In genomic region chr11:102992940-102993339, GRCm38 (mm10) we compare ENCODE assay signal across 8 mouse cellular contexts. TPM values are rescaled to one million over a fixed set of nuclear protein-coding genes. Genes with fewer than 3 reads are reported as not detected.
DNase-seq lines count a peak whose midpoint lies in the region.

No protein-coding gene starts in this region.

- H3K27me3 ChIP-seq in heart, embryonic 10.5 days (ENCODE audit: insufficient read depth, poor library complexity, severe bottlenecking) = peaks cover 46% of the 10 kb centered on the region

- peaks cover 41% of the 10 kb centered on the region for H3K36me3 ChIP-seq in heart, embryonic 10.5 days

- H3K4me3 ChIP-seq in heart, embryonic 10.5 days = no peak overlapping the region

- H3K27ac ChIP-seq in heart, embryonic 10.5 days = no peak overlapping the region

- no peaks in the 10 kb centered on the region for H3K9me3 ChIP-seq in heart, embryonic 10.5 days

- peak; percentile 56 for DNase-seq in 416B (ENCODE audit: low read depth)
- peak; percentile 86 for DNase-seq in ZHBTc4 (ENCODE audit: low read depth, low spot score)
- peak; percentile 86 for DNase-seq in embryo, embryonic 10.5 days (ENCODE audit: low spot score)
- peak; percentile 90 for DNase-seq in heart, embryonic 10.5 days (ENCODE audit: low spot score)
- peak; percentile 89 for DNase-seq in kidney, postnatal 10 days
- peak; percentile 86 for DNase-seq in lung, postnatal 14 days
- peak; percentile 75 for DNase-seq in ovary, postnatal 36 days (ENCODE audit: low spot score)
- peak; percentile 71 for DNase-seq in thymus, postnatal 25 days

- 5% methylated on average over 5 of the region's 5 CpGs for WGBS in heart, embryonic 10.5 days

- peaks cover 36% of the 10 kb centered on the region for H3K4me1 ChIP-seq in heart, embryonic 10.5 days

RNA-seq across cellular contexts. Expression of gene Nmt1, which starts 35.0 kb away (rescaled TPM):
- polyA plus RNA-seq in heart, embryonic 10.5 days (2016; fragmentation: Nextera tagmentation; extraction: Ambion mirVana) = 58.4 and 59.0 TPM in 2 replicates

RNA-seq across cellular contexts. Expression of gene Dcakd, which starts 35.2 kb away (rescaled TPM):
- polyA plus RNA-seq in heart, embryonic 10.5 days (2016; fragmentation: Nextera tagmentation; extraction: Ambion mirVana) = 113 and 137 TPM in 2 replicates

RNA-seq across cellular contexts. Expression of gene C1ql1, which starts 46.5 kb away (rescaled TPM):
- 0.34 and 0.98 TPM in 2 replicates for polyA plus RNA-seq in heart, embryonic 10.5 days (2016; fragmentation: Nextera tagmentation; extraction: Ambion mirVana)
